Mouse (Mus musculus) MEL (cell line): ENCODE measurements around the gene Rlf. TPM values are rescaled to one million over a fixed set of nuclear protein-coding genes. Genes with fewer than 3 reads are reported as not detected.
"Not testable (repeated sequence)": the region's sequence is repeated elsewhere in the genome, so short reads cannot be mapped to it uniquely, and the experiment has no call there.

Experiments
- DNase-seq: peaks from one replicate; pipeline ENCODE4 v3.0.0; 2011; ENCODE audit warnings: low read depth, low spot score
- H3K27ac ChIP-seq: 2 replicates; pipeline ENCODE4 v1.5.1; 2012; ENCODE audit warnings: low read depth, mild to moderate bottlenecking, control low read depth, low read length, moderate library complexity; ENCODE audit not compliant: control insufficient read depth
- H3K27me3 ChIP-seq, 2 experiments: fragments of 150-350 bp in 1 of 2; sonication (generic) in 1 of 2; 2 replicates each; pipeline ENCODE4 v1.6.1; 2012; ENCODE audit warnings: low read length in 2 of 2, mild to moderate bottlenecking in 2 of 2, improper control_type of control experiment in 1 of 2, moderate library complexity in 1 of 2; ENCODE audit not compliant: insufficient read depth in 2 of 2, control insufficient read depth in 1 of 2
- H3K36me3 ChIP-seq, 2 experiments: 2 replicates each; pipeline ENCODE4 v1.6.1; 2012 to 2014; ENCODE audit warnings: low read length in 2 of 2, improper control_type of control experiment in 1 of 2, inconsistent platforms in 1 of 2, mild to moderate bottlenecking in 1 of 2; ENCODE audit not compliant: insufficient read depth in 2 of 2, control insufficient read depth in 1 of 2
- H3K4me1 ChIP-seq, 2 experiments: fragments of 150-350 bp in 1 of 2; sonication (generic) in 1 of 2; 2 replicates each; pipeline ENCODE4 v1.6.1; 2012; ENCODE audit warnings: low read length in 2 of 2, improper control_type of control experiment in 1 of 2, mild to moderate bottlenecking in 1 of 2; ENCODE audit not compliant: insufficient read depth in 2 of 2, control insufficient read depth in 1 of 2
- H3K4me3 ChIP-seq, 2 experiments: fragments of 150-350 bp in 1 of 2; sonication (generic) in 1 of 2; 2 replicates each; pipeline ENCODE4 v1.5.1; 2012; ENCODE audit warnings: low read depth in 2 of 2, low read length in 2 of 2, mild to moderate bottlenecking in 2 of 2, moderate library complexity in 2 of 2, control low read depth in 1 of 2, improper control_type of control experiment in 1 of 2; ENCODE audit not compliant: control insufficient read depth in 1 of 2, insufficient read depth in 1 of 2
- H3K79me2 ChIP-seq: 2 replicates; pipeline ENCODE4 v1.6.1; 2012; ENCODE audit warnings: mild to moderate bottlenecking, low read length, moderate library complexity; ENCODE audit not compliant: control insufficient read depth, poor library complexity, insufficient read depth
- H3K9ac ChIP-seq: 2 replicates; pipeline ENCODE4 v1.6.1; 2012; ENCODE audit warnings: low read depth, mild to moderate bottlenecking, control low read depth, low read length, moderate library complexity; ENCODE audit not compliant: control insufficient read depth, poor library complexity, severe bottlenecking
- H3K9me3 ChIP-seq: fragments of 150-350 bp; sonication (generic); replicated peaks from 2 replicates; pipeline ENCODE4 v1.6.1; 2012; ENCODE audit warnings: mild to moderate bottlenecking, low read length, improper control_type of control experiment, moderate library complexity; ENCODE audit not compliant: insufficient read depth
- BHLHE40 ChIP-seq: IDR thresholded peaks from 2 replicates; pipeline ENCODE4 v1.6.1; 2012; ENCODE audit warnings: low read depth, mild to moderate bottlenecking, inconsistent platforms, low read length, improper control_type of control experiment, borderline replicate concordance
- CHD2 ChIP-seq: IDR thresholded peaks from 2 replicates; pipeline ENCODE4 v1.6.1; 2011; ENCODE audit warnings: low read length, improper control_type of control experiment
- ETS1 ChIP-seq: IDR thresholded peaks from 2 replicates; pipeline ENCODE4 v1.6.1; 2012; ENCODE audit warnings: low read depth, mild to moderate bottlenecking, inconsistent platforms, low read length, improper control_type of control experiment, moderate library complexity
- GABPA ChIP-seq: IDR thresholded peaks from 2 replicates; pipeline ENCODE4 v1.6.1; 2012; ENCODE audit warnings: low read depth, mild to moderate bottlenecking, inconsistent platforms, low read length, improper control_type of control experiment, moderate library complexity
- HCFC1 ChIP-seq: IDR thresholded peaks from 2 replicates; pipeline ENCODE4 v1.6.1; 2012; ENCODE audit warnings: low read depth, mild to moderate bottlenecking, inconsistent platforms, low read length, improper control_type of control experiment, moderate library complexity
- MAFK ChIP-seq: IDR thresholded peaks from 2 replicates; pipeline ENCODE4 v1.6.1; 2011; ENCODE audit warnings: low read depth, mild to moderate bottlenecking, low read length, improper control_type of control experiment, borderline replicate concordance
- MAX ChIP-seq: IDR thresholded peaks from 2 replicates; pipeline ENCODE4 v1.6.1; 2011; ENCODE audit warnings: low read length, improper control_type of control experiment
- MAZ ChIP-seq: IDR thresholded peaks from 2 replicates; pipeline ENCODE4 v1.6.1; 2012; ENCODE audit warnings: low read depth, mild to moderate bottlenecking, inconsistent platforms, low read length, improper control_type of control experiment
- MXI1 ChIP-seq: IDR thresholded peaks from 2 replicates; pipeline ENCODE4 v1.6.1; 2011; ENCODE audit warnings: mild to moderate bottlenecking, low read depth, low read length, improper control_type of control experiment
- MYB ChIP-seq: IDR thresholded peaks from 2 replicates; pipeline ENCODE4 v1.6.1; 2011; ENCODE audit warnings: mild to moderate bottlenecking, low read depth, low read length, improper control_type of control experiment
- MYC ChIP-seq: IDR thresholded peaks from 2 replicates; pipeline ENCODE4 v1.6.1; 2011; ENCODE audit warnings: low read depth, mild to moderate bottlenecking, low read length, improper control_type of control experiment, moderate library complexity
- POLR2AphosphoS5 ChIP-seq: IDR thresholded peaks from 2 replicates; pipeline ENCODE4 v1.6.1; 2012; ENCODE audit warnings: low read depth, borderline replicate concordance, mild to moderate bottlenecking, inconsistent platforms, low read length, moderate library complexity, mixed read lengths
- SIN3A ChIP-seq: IDR thresholded peaks from 2 replicates; pipeline ENCODE4 v1.6.1; 2012; ENCODE audit warnings: low read length, improper control_type of control experiment, inconsistent platforms
- TBP ChIP-seq: IDR thresholded peaks from 2 replicates; pipeline ENCODE4 v1.8.0; 2011; ENCODE audit warnings: low read depth, low read length, improper control_type of control experiment
- TCF12 ChIP-seq: IDR thresholded peaks from 2 replicates; pipeline ENCODE4 v1.6.1; 2014; ENCODE audit warnings: low read depth, mild to moderate bottlenecking, inconsistent platforms, low read length, improper control_type of control experiment, moderate library complexity
- UBTF ChIP-seq: IDR thresholded peaks from 2 replicates; pipeline ENCODE4 v1.6.1; 2012; ENCODE audit warnings: low read depth, mild to moderate bottlenecking, inconsistent platforms, low read length, improper control_type of control experiment, moderate library complexity, borderline replicate concordance; ENCODE audit not compliant: insufficient read depth
- USF2 ChIP-seq, 2 experiments: IDR thresholded peaks; 2 replicates each; pipeline ENCODE4 v1.6.1; 2011 to 2012; ENCODE audit warnings: improper control_type of control experiment in 2 of 2, low read length in 2 of 2, borderline replicate concordance in 1 of 2, inconsistent platforms in 1 of 2, low read depth in 1 of 2, mild to moderate bottlenecking in 1 of 2; ENCODE audit not compliant: insufficient read depth in 1 of 2
- ZC3H11A ChIP-seq: IDR thresholded peaks from 2 replicates; pipeline ENCODE4 v1.6.1; 2012; ENCODE audit warnings: low read depth, mild to moderate bottlenecking, inconsistent platforms, low read length, improper control_type of control experiment
- ZKSCAN1 ChIP-seq: IDR thresholded peaks from 2 replicates; pipeline ENCODE4 v1.6.1; 2012; ENCODE audit warnings: low read depth, mild to moderate bottlenecking, inconsistent platforms, low read length, improper control_type of control experiment, moderate library complexity
- ZMIZ1 ChIP-seq: IDR thresholded peaks from 2 replicates; pipeline ENCODE4 v1.6.1; 2012; ENCODE audit warnings: low read depth, mild to moderate bottlenecking, inconsistent platforms, low read length, improper control_type of control experiment, moderate library complexity
- polyA plus RNA-seq, 2 experiments: library from polyadenylated mRNA; stranded (reverse) in 1 of 2; unstranded in 1 of 2; fragments of >175 nt in 1 of 2; fragments of >200 nt in 1 of 2; gene quantifications; 2 replicates each; pipeline versions ENCODE4 v1.2.1 to v1.2.4; 2012; ENCODE audit warnings: low replicate concordance in 2 of 2, low read depth in 1 of 2; ENCODE audit not compliant: insufficient read length in 2 of 2, insufficient read depth in 1 of 2, missing spikeins in 1 of 2
- total RNA-seq: library from RNA; depleted of rRNA; stranded (reverse); fragments of 300-350 nt; gene quantifications from 2 replicates; pipeline ENCODE4 v1.2.3, GENCODE M21; 2012

The Rlf gene
- total and polyA plus RNA-seq, 3 experiments, result 14.1 to 54.0 (median 17.3) TPM

- no peak for TF ChIP-seq HCFC1
- TF ChIP-seq MXI1, result no peak
- TF ChIP-seq MYC, result no peak
- no peak for TF ChIP-seq CHD2
- no peak for TF ChIP-seq MYB
- no peak for TF ChIP-seq GABPA
- no peak for TF ChIP-seq TBP
- no peak for TF ChIP-seq SIN3A
- TF ChIP-seq BHLHE40, result no peak
- no peak for TF ChIP-seq USF2 (IDR thresholded peaks at IDR 0.05; ENCODE audit: borderline replicate concordance in 1 of 2, insufficient read depth in 1 of 2, low read depth in 1 of 2, low read length in 2 of 2)
- no peak for TF ChIP-seq MAFK
- no peak for TF ChIP-seq ZMIZ1
- Histone ChIP-seq H3K9ac (no peak overlapping the region), H3K36me3 (peaks cover 0 to 45% of the 10 kb centered on the region in 2 experiments; a peak in 2 of 4 replicates), H3K79me2 (no peaks in the 10 kb centered on the region), H3K9me3 (no peaks in the 10 kb centered on the region), H3K4me3 (no peak overlapping the region), H3K27ac (no peak overlapping the region), H3K27me3 (no peaks in the 10 kb centered on the region), H3K4me1 (no peaks in the 10 kb centered on the region)
- no peak for DNase-seq
Measured at GRCm38 (mm10) chr4:121179669-121180068, 35.2 kb downstream of the Rlf start.

GRCm38 (mm10) chr4:121167656-121168055, 47.2 kb downstream of the Rlf start:
- Histone ChIP-seq H3K4me1 (no peaks in the 10 kb centered on the region), H3K27ac (no peak overlapping the region), H3K27me3 (no peaks in the 10 kb centered on the region), H3K9me3 (no peaks in the 10 kb centered on the region; the same call in 1 of the 2 replicates), H3K4me3 (no peak overlapping the region), H3K79me2 (no peaks in the 10 kb centered on the region), H3K36me3 (peaks cover 0 to 27% of the 10 kb centered on the region in 2 experiments; a peak in 2 of 4 replicates), H3K9ac (no peak overlapping the region)
- TF ChIP-seq BHLHE40, result no peak
- no peak for TF ChIP-seq TCF12
- no peak for TF ChIP-seq ZMIZ1
- no peak for TF ChIP-seq CHD2
- TF ChIP-seq ZC3H11A, result no peak
- TF ChIP-seq MAX, result no peak
- no peak for TF ChIP-seq MAZ
- TF ChIP-seq ZKSCAN1, result no peak
- TF ChIP-seq POLR2AphosphoS5, result no peak
- no peak for TF ChIP-seq ETS1
- no peak for TF ChIP-seq MYB
- TF ChIP-seq UBTF, result no peak
- no peak for DNase-seq

GRCm38 (mm10) chr4:121166697-121167096, 48.2 kb downstream of the Rlf start:
- H3K36me3 ChIP-seq, result peaks cover 0 to 32% of the 10 kb centered on the region in 2 experiments; a peak in 2 of 4 replicates

More at GRCm38 (mm10) chr4:121166697-121167096, 48.2 kb downstream of the Rlf start:
- not testable (repeated sequence) for H3K9me3 ChIP-seq, H3K9ac ChIP-seq, H3K4me3 ChIP-seq, H3K4me1 ChIP-seq, H3K27ac ChIP-seq, H3K27me3 ChIP-seq, H3K79me2 ChIP-seq, DNase-seq
